Mouse (Mus musculus) megakaryocyte, embryonic 14.5 days (primary cell): Measurements from ENCODE around the gene 2300009A05Rik.

Source experiments
- FLI1 ChIP-seq: IDR thresholded peaks from 2 replicates; pipeline ENCODE4 v1.6.1; 2012; ENCODE audit warnings: low read length, inconsistent platforms, mixed read lengths
- GATA1 ChIP-seq: IDR thresholded peaks from 3 replicates; pipeline ENCODE4 v1.6.1; 2012; ENCODE audit warnings: mixed read lengths, low read length, inconsistent platforms, borderline replicate concordance

DNA sequence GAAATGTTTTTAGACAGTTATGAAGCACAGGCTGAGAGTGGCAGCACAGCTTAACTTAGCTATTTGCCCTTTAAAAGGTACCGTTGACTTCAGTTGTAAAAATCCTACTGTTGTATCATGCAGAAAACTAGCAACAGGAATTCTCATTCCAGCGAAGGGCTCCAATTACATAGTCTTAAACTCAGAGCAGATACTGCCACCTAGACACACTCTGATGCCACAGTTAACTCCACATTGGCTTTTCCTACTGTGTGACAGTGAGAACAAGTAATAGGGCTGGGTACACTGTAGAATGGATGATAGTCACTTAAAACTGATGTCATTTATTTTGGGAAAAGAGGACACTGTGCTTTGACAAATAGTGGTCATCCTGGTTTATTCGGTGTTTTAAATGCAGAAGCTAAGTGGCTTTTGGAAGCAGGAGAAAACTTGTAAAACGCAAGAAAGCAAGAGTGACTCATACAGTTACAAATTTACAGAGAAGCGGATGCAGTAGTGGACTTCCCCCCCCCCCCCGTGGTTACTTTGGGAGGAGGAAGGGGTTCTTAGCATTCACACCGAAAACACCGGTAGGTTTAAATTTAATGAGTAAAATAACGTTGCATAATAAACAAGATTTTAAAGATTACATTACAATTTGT is 22.2 kb upstream of the 2300009A05Rik start:
- TF ChIP-seq FLI1: no peak
- no peak for TF ChIP-seq GATA1
